Mouse (Mus musculus): Measurements from ENCODE around the gene Tmem101. TPM values are rescaled to one million over a fixed set of nuclear protein-coding genes. Genes with fewer than 3 reads are reported as not detected.

Gene Tmem101
- 42.7 and 43.3 TPM in 2 replicates for polyA plus RNA-seq (2015; fragmentation: Nextera tagmentation; extraction: Ambion mirVana)

GRCm38 (mm10) chr11:102156039-102156785 lies at the start of gene Tmem101:
Gene Tmem101 (minus strand): TSS chr11:102156404.

GRCm38 (mm10) chr11:102189461-102190436 lies 33.5 kb upstream of the Tmem101 start, which contains the start of gene G6pc3:
Gene G6pc3 (plus strand): TSS chr11:102189620.

GRCm38 (mm10) chr11:102184646-102185495 lies 28.7 kb upstream of the Tmem101 start, which contains the start of gene Lsm12:
Gene Lsm12 (minus strand): TSS chr11:102185296.

GRCm38 (mm10) chr11:102145471-102146001 lies 10.7 kb downstream of the Tmem101 start, which contains the start of gene Nags:
Gene Nags (plus strand): TSS chr11:102145513.

GRCm38 (mm10) chr11:102107732-102108131 lies 48.5 kb downstream of the Tmem101 start, which contains the start of gene Pyy:
Gene Pyy (minus strand): TSS chr11:102107832.

Other genes with a start within 250 kb of the Tmem101 start
- 0.09 TPM in 1 of 2 replicates, not detected in the other for gene Sost, start 189.4 kb downstream of the Tmem101 start, polyA plus RNA-seq (2015; fragmentation: Nextera tagmentation; extraction: Ambion mirVana)
- gene Cfap97d1, start 172.1 kb downstream of the Tmem101 start, polyA plus RNA-seq (2015; fragmentation: Nextera tagmentation; extraction: Ambion mirVana) = not detected in 2 replicates
- gene Dusp3, start 169.4 kb downstream of the Tmem101 start, polyA plus RNA-seq (2015; fragmentation: Nextera tagmentation; extraction: Ambion mirVana) = 47.0 and 47.8 TPM in 2 replicates
- 44.3 and 49.5 TPM in 2 replicates for gene Mpp3, start 127.9 kb downstream of the Tmem101 start, polyA plus RNA-seq (2015; fragmentation: Nextera tagmentation; extraction: Ambion mirVana)
- gene Cd300lg, start 114.9 kb downstream of the Tmem101 start, polyA plus RNA-seq (2015; fragmentation: Nextera tagmentation; extraction: Ambion mirVana) = 0.25 and 0.27 TPM in 2 replicates
- gene Mpp2, start 67.9 kb downstream of the Tmem101 start, polyA plus RNA-seq (2015; fragmentation: Nextera tagmentation; extraction: Ambion mirVana) = 31.5 and 37.0 TPM in 2 replicates
- gene Ppy, start 55.1 kb downstream of the Tmem101 start, polyA plus RNA-seq (2015; fragmentation: Nextera tagmentation; extraction: Ambion mirVana) = not detected in 2 replicates
- 0.62 and 0.98 TPM in 2 replicates for gene Pyy, start 48.6 kb downstream of the Tmem101 start, polyA plus RNA-seq (2015; fragmentation: Nextera tagmentation; extraction: Ambion mirVana)
- not detected in 2 replicates for gene Nags, start 10.9 kb downstream of the Tmem101 start, polyA plus RNA-seq (2015; fragmentation: Nextera tagmentation; extraction: Ambion mirVana)
- 136 and 156 TPM in 2 replicates for gene Lsm12, start 28.9 kb upstream of the Tmem101 start, polyA plus RNA-seq (2015; fragmentation: Nextera tagmentation; extraction: Ambion mirVana)
- 51.6 and 52.5 TPM in 2 replicates for gene G6pc3, start 33.2 kb upstream of the Tmem101 start, polyA plus RNA-seq (2015; fragmentation: Nextera tagmentation; extraction: Ambion mirVana)
- gene Hdac5, start 73.8 kb upstream of the Tmem101 start, polyA plus RNA-seq (2015; fragmentation: Nextera tagmentation; extraction: Ambion mirVana) = 60.3 and 69.2 TPM in 2 replicates
- gene BC030867, start 92.5 kb upstream of the Tmem101 start, polyA plus RNA-seq (2015; fragmentation: Nextera tagmentation; extraction: Ambion mirVana) = 0.92 and 1.2 TPM in 2 replicates
- 0.55 and 0.71 TPM in 2 replicates for gene Asb16, start 112.3 kb upstream of the Tmem101 start, polyA plus RNA-seq (2015; fragmentation: Nextera tagmentation; extraction: Ambion mirVana)
- gene Tmub2, start 128.5 kb upstream of the Tmem101 start, polyA plus RNA-seq (2015; fragmentation: Nextera tagmentation; extraction: Ambion mirVana) = 69.9 and 75.7 TPM in 2 replicates
- gene Atxn7l3, start 140.2 kb upstream of the Tmem101 start, polyA plus RNA-seq (2015; fragmentation: Nextera tagmentation; extraction: Ambion mirVana) = 29.2 and 32.9 TPM in 2 replicates
- 70.3 and 72.4 TPM in 2 replicates for gene Ubtf, start 163.3 kb upstream of the Tmem101 start, polyA plus RNA-seq (2015; fragmentation: Nextera tagmentation; extraction: Ambion mirVana)
- 0.32 and 0.57 TPM in 2 replicates for gene Slc4a1, start 209.8 kb upstream of the Tmem101 start, polyA plus RNA-seq (2015; fragmentation: Nextera tagmentation; extraction: Ambion mirVana)
- 125 and 137 TPM in 2 replicates for gene Rundc3a, start 237.0 kb upstream of the Tmem101 start, polyA plus RNA-seq (2015; fragmentation: Nextera tagmentation; extraction: Ambion mirVana)